27 mouse cellular contexts compared by ENCODE assay signal in genomic region chr2:85002575-85002974, GRCm38 (mm10). TPM values are rescaled to one million over a fixed set of nuclear protein-coding genes. Genes with fewer than 3 reads are reported as not detected.
DNase-seq lines count a peak whose midpoint lies in the region; ATAC-seq and TF ChIP-seq lines count a peak whose summit lies in the region.
"Had no signal": no experiment of that assay in that cellular context is flagged by ENCODE, and none has a peak within 500 bp of the region (broad histone marks: within the 10 kb centered on the region; RNA-seq: fewer than 3 reads in every experiment).

No protein-coding gene starts in this region.

- no peak overlapping the region for H3K9ac ChIP-seq in heart, embryonic 11.5 days (ENCODE audit: low read depth, low read length)
- H3K9ac ChIP-seq in heart, embryonic 16.5 days (ENCODE audit: low read length): no peak overlapping the region
- H3K9ac ChIP-seq: embryonic facial prominence, embryonic 15.5 days; forebrain, embryonic 15.5 days; hindbrain, embryonic 14.5 days; intestine, embryonic 15.5 days had no signal

- no peak for DNase-seq in heart, postnatal 4 days
- DNase-seq in heart, postnatal 36 days: no peak
- DNase-seq in 3T3-L1 (ENCODE audit: low read depth, low spot score) (peak; percentile 53), R1 (ENCODE audit: low read depth, low spot score) (peak; percentile 43)
- no peak for DNase-seq in gastrocnemius, adult 2 months
- no peak for DNase-seq in kidney, postnatal 25 days
- DNase-seq: adrenal gland, adult 8-10 months; adrenal gland, postnatal 36 days; cerebellum, adult 8-10 months; cerebellum, postnatal 14 days; embryo, embryonic 11 days; gastrocnemius, postnatal 10 days; kidney, adult 18-20 months had no signal

- no peaks in the 10 kb centered on the region for H3K27me3 ChIP-seq in heart, embryonic 11.5 days (ENCODE audit: control insufficient read depth, insufficient read depth, low read length)
- H3K27me3 ChIP-seq in heart, embryonic 16.5 days (ENCODE audit: control insufficient read depth, insufficient read depth, low read length): no peaks in the 10 kb centered on the region
- H3K27me3 ChIP-seq: embryonic facial prominence, embryonic 15.5 days; forebrain, embryonic 15.5 days; intestine, embryonic 15.5 days; Patski had no signal

- H3K4me3 ChIP-seq in heart, embryonic 11.5 days (ENCODE audit: low read depth, low read length): no peak overlapping the region
- no peak overlapping the region for H3K4me3 ChIP-seq in heart, embryonic 16.5 days (ENCODE audit: low read length)
- H3K4me3 ChIP-seq in gastrocnemius, adult 2 months: no peak overlapping the region
- H3K4me3 ChIP-seq: embryonic facial prominence, embryonic 15.5 days; forebrain, embryonic 15.5 days; hindbrain, embryonic 10.5 days; intestine, embryonic 15.5 days had no signal

- intact Hi-C loops in heart, postnatal 36 days (cut with DNase I): no loop called here
- intact Hi-C loops in gastrocnemius, adult 2 months (cut with DNase I): no loop called here

- TF ChIP-seq CTCF in gastrocnemius, adult 2 months (IDR thresholded peaks at IDR 0.05): no peak

- H3K27ac ChIP-seq in heart, embryonic 11.5 days (ENCODE audit: low read depth, low read length): no peak overlapping the region
- no peak overlapping the region for H3K27ac ChIP-seq in heart, embryonic 16.5 days (ENCODE audit: low read length)
- H3K27ac ChIP-seq in gastrocnemius, adult 2 months: no peak overlapping the region
- H3K27ac ChIP-seq: embryonic facial prominence, embryonic 15.5 days; forebrain, embryonic 15.5 days; hindbrain, embryonic 10.5 days; hindbrain, embryonic 14.5 days; intestine, embryonic 15.5 days had no signal

- WGBS in heart, embryonic 11.5 days (ENCODE audit: insufficient replicate concordance): 38% methylated on average over 8 of the region's 8 CpGs
- 38% methylated on average over 8 of the region's 8 CpGs for WGBS in heart, embryonic 16.5 days

- no peaks in the 10 kb centered on the region for H3K9me3 ChIP-seq in heart, embryonic 11.5 days (replicated peaks; ENCODE audit: control insufficient read depth, low read length)
- no peaks in the 10 kb centered on the region for H3K9me3 ChIP-seq in heart, embryonic 16.5 days (replicated peaks; ENCODE audit: control insufficient read depth, low read length)
- H3K9me3 ChIP-seq: embryonic facial prominence, embryonic 15.5 days; forebrain, embryonic 15.5 days; hindbrain, embryonic 10.5 days; intestine, embryonic 15.5 days had no signal

- H3K4me2 ChIP-seq in heart, embryonic 11.5 days: no peak overlapping the region
- no peak overlapping the region for H3K4me2 ChIP-seq in heart, embryonic 16.5 days (ENCODE audit: low read depth, low read length)
- H3K4me2 ChIP-seq: embryonic facial prominence, embryonic 15.5 days; forebrain, embryonic 15.5 days; hindbrain, embryonic 14.5 days; intestine, embryonic 15.5 days had no signal

- ATAC-seq in heart, embryonic 11.5 days (replicated peaks; ENCODE audit: insufficient number of reproducible peaks, low FRiP score, low TSS enrichment): peak; percentile 28; the same call in 1 of the 2 replicates
- ATAC-seq in heart, embryonic 16.5 days (replicated peaks; ENCODE audit: extremely low read depth, insufficient read depth, low FRiP score): peak; percentile 44; the same call in 1 of the 2 replicates
- ATAC-seq: forebrain, embryonic 15.5 days; intestine, embryonic 15.5 days; Patski had no signal

- H3K4me1 ChIP-seq in heart, embryonic 11.5 days (ENCODE audit: control insufficient read depth, insufficient read depth, low read length): peaks cover 6% of the 10 kb centered on the region; the same call in 1 of the 2 replicates
- H3K4me1 ChIP-seq in heart, embryonic 16.5 days (ENCODE audit: control insufficient read depth, insufficient read depth, low read length): no peaks in the 10 kb centered on the region
- H3K4me1 ChIP-seq: embryonic facial prominence, embryonic 15.5 days; forebrain, embryonic 15.5 days; intestine, embryonic 15.5 days had no signal

- H3K36me3 ChIP-seq in heart, embryonic 11.5 days (ENCODE audit: control insufficient read depth, insufficient read depth, low read length): no peaks in the 10 kb centered on the region
- H3K36me3 ChIP-seq in heart, embryonic 16.5 days (ENCODE audit: control insufficient read depth, insufficient read depth): no peaks in the 10 kb centered on the region
- H3K36me3 ChIP-seq: embryonic facial prominence, embryonic 15.5 days; forebrain, embryonic 15.5 days; hindbrain, embryonic 10.5 days; intestine, embryonic 15.5 days had no signal

RNA-seq across cellular contexts. Expression of gene Prg3, which starts 14.6 kb away (rescaled TPM):
- 0.24 and 0.37 TPM in 2 replicates for polyA plus RNA-seq in heart, embryonic 11.5 days (2014; fragmentation: Nextera tagmentation; extraction: Ambion mirVana)
- total RNA-seq in heart, postnatal 4 days (2021): not detected
- 0.34 TPM in 1 of 2 replicates, not detected in the other for polyA plus RNA-seq in heart, embryonic 16.5 days (2015; fragmentation: Nextera tagmentation; extraction: Ambion mirVana)
- not detected for total RNA-seq in heart, postnatal 36 days (2021)
- not detected for total RNA-seq in gastrocnemius, adult 2 months (2021)
- total RNA-seq: adrenal gland, adult 8-10 months; adrenal gland, postnatal 36 days; gastrocnemius, postnatal 10 days; gastrocnemius, postnatal 4 days; MEL had no signal
- polyA plus RNA-seq: embryonic facial prominence, embryonic 11.5 days; embryonic facial prominence, embryonic 15.5 days; forebrain, embryonic 11.5 days; forebrain, embryonic 15.5 days; hindbrain, embryonic 10.5 days; hindbrain, embryonic 14.5 days; intestine, embryonic 15.5 days; kidney, embryonic 14.5 days; Patski had no signal

RNA-seq across cellular contexts. Expression of gene Prg2, which starts 22.3 kb away (rescaled TPM):
- 0.73 and 1.1 TPM in 2 replicates for polyA plus RNA-seq in heart, embryonic 11.5 days (2014; fragmentation: Nextera tagmentation; extraction: Ambion mirVana)
- not detected for total RNA-seq in heart, postnatal 4 days (2021)
- polyA plus RNA-seq in heart, embryonic 16.5 days (2015; fragmentation: Nextera tagmentation; extraction: Ambion mirVana): 0.68 TPM in 1 of 2 replicates, not detected in the other
- total RNA-seq in heart, postnatal 36 days (2021): not detected
- not detected for total RNA-seq in gastrocnemius, adult 2 months (2021)
- total RNA-seq: adrenal gland, adult 8-10 months; adrenal gland, postnatal 36 days; gastrocnemius, postnatal 4 days had no signal
- polyA plus RNA-seq: embryonic facial prominence, embryonic 15.5 days; forebrain, embryonic 11.5 days; forebrain, embryonic 15.5 days; hindbrain, embryonic 10.5 days; hindbrain, embryonic 14.5 days; kidney, embryonic 14.5 days; Patski had no signal

RNA-seq across cellular contexts. Expression of gene Ssrp1, which starts 34.5 kb away (rescaled TPM):
- 180 and 194 TPM in 2 replicates for polyA plus RNA-seq in heart, embryonic 11.5 days (2014; fragmentation: Nextera tagmentation; extraction: Ambion mirVana)
- total RNA-seq in heart, postnatal 4 days (2021): 100 to 1,000 TPM; 106 to 108 TPM
- polyA plus RNA-seq in heart, embryonic 16.5 days (2015; fragmentation: Nextera tagmentation; extraction: Ambion mirVana): 136 and 148 TPM in 2 replicates
- total RNA-seq in heart, postnatal 36 days (2021): 10 to 100 TPM; 40.6 to 41.6 TPM
- 10 to 100 TPM; 28.5 to 30.8 TPM for total RNA-seq in gastrocnemius, adult 2 months (2021)

RNA-seq across cellular contexts. Expression of gene P2rx3, which starts 34.7 kb away (rescaled TPM):
- 0.44 and 0.77 TPM in 2 replicates for polyA plus RNA-seq in heart, embryonic 11.5 days (2014; fragmentation: Nextera tagmentation; extraction: Ambion mirVana)
- total RNA-seq in heart, postnatal 4 days (2021): under 1 TPM; 0.14 to 0.24 TPM
- polyA plus RNA-seq in heart, embryonic 16.5 days (2015; fragmentation: Nextera tagmentation; extraction: Ambion mirVana): 0.60 and 0.79 TPM in 2 replicates
- under 1 TPM; 0.31 to 0.60 TPM for total RNA-seq in heart, postnatal 36 days (2021)
- under 1 TPM; 0.36 to 0.59 TPM for total RNA-seq in gastrocnemius, adult 2 months (2021)
- total RNA-seq: common myeloid progenitor, adult 5-6 weeks; MEL had no signal

RNA-seq across cellular contexts. Expression of gene Tnks1bp1, which starts 45.2 kb away (rescaled TPM):
- polyA plus RNA-seq in heart, embryonic 11.5 days (2014; fragmentation: Nextera tagmentation; extraction: Ambion mirVana): 7.0 TPM in 2 replicates
- 10 to 100 TPM; 87.1 to 88.2 TPM for total RNA-seq in heart, postnatal 4 days (2021)
- polyA plus RNA-seq in heart, embryonic 16.5 days (2015; fragmentation: Nextera tagmentation; extraction: Ambion mirVana): 23.6 and 32.3 TPM in 2 replicates
- 10 to 100 TPM; 61.9 to 65.9 TPM for total RNA-seq in heart, postnatal 36 days (2021)
- 10 to 100 TPM; 23.3 to 29.7 TPM for total RNA-seq in gastrocnemius, adult 2 months (2021)

Comparison
In these comparisons a context has a peak if more than half of its experiments do, and no peak if none do; other contexts are left out.
1. DNase-seq: peak in 3T3-L1 (single experiment) and R1 (single experiment); none in heart, postnatal 4 days (single experiment), heart, postnatal 36 days (0 of 2), gastrocnemius, adult 2 months (single experiment) and kidney, postnatal 25 days (0 of 2).